Mouse (Mus musculus): ENCODE measurements around the gene Scn8a. TPM values are rescaled to one million over a fixed set of nuclear protein-coding genes. Genes with fewer than 3 reads are reported as not detected.

The Scn8a gene
- polyA plus RNA-seq, 1 experiment from 2014 or later, result 1.2 TPM

- 23% methylated on average over 6 of the region's 6 CpGs for WGBS
- H3K36me3 ChIP-seq (ENCODE audit: insufficient read depth, low read length), result no peaks in the 10 kb centered on the region
- H3K4me2 ChIP-seq (replicated peaks; ENCODE audit: low read depth, low read length), result no peak overlapping the region
- peak; percentile 55 for DNase-seq (ENCODE audit: low spot score)
- H3K9ac ChIP-seq (replicated peaks; ENCODE audit: low read depth), result no peak overlapping the region
- no peaks in the 10 kb centered on the region for H3K9me3 ChIP-seq (ENCODE audit: low read length)
- H3K27ac ChIP-seq (ENCODE audit: low read length), result no peak overlapping the region
- TF ChIP-seq CTCF (IDR thresholded peaks at IDR 0.05) (peak; percentile 79), EP300 (IDR thresholded peaks at IDR 0.05) (no peak)
- H3K27me3 ChIP-seq (replicated peaks; ENCODE audit: insufficient read depth, low read length), result peaks cover 54% of the 10 kb centered on the region
- ATAC-seq, result no peak
- peaks cover 8% of the 10 kb centered on the region; the same call in 1 of the 2 replicates for H3K4me1 ChIP-seq (ENCODE audit: insufficient read depth, low read depth, low read length)
- H3K4me3 ChIP-seq (ENCODE audit: low read depth, low read length), result no peak overlapping the region
Measured at GRCm38 (mm10) chr15:101042613-101043012, 173.0 kb downstream of the Scn8a start.

GRCm38 (mm10) chr15:101044531-101044930, 174.9 kb downstream of the Scn8a start:
- H3K27me3 ChIP-seq (replicated peaks; ENCODE audit: insufficient read depth, low read length), result peaks cover 61% of the 10 kb centered on the region

GRCm38 (mm10) chr15:101046039-101046526, 176.4 kb downstream of the Scn8a start:
- Histone ChIP-seq H3K9ac (replicated peaks; ENCODE audit: low read depth) (no peak overlapping the region), H3K36me3 (ENCODE audit: insufficient read depth, low read length) (no peaks in the 10 kb centered on the region), H3K27me3 (replicated peaks; ENCODE audit: insufficient read depth, low read length) (peaks cover 51% of the 10 kb centered on the region), H3K4me1 (ENCODE audit: insufficient read depth, low read depth, low read length) (peaks cover 8% of the 10 kb centered on the region; the same call in 1 of the 2 replicates), H3K4me2 (replicated peaks; ENCODE audit: low read depth, low read length) (peak overlapping the region; percentile 73), H3K27ac (ENCODE audit: low read length) (no peak overlapping the region), H3K4me3 (ENCODE audit: low read depth, low read length) (peak overlapping the region; percentile 32), H3K9me3 (ENCODE audit: low read length) (no peaks in the 10 kb centered on the region)
- DNase-seq (ENCODE audit: low spot score) (no peak), ATAC-seq (no peak; the same call in 1 of the 2 replicates)
- TF ChIP-seq EP300 (IDR thresholded peaks at IDR 0.05) (no peak), CTCF (IDR thresholded peaks at IDR 0.05) (no peak)
- WGBS, result 3% methylated on average over 43 of the region's 43 CpGs

More at GRCm38 (mm10) chr15:101044531-101044930, 174.9 kb downstream of the Scn8a start:
- no peak overlapping the region for H3K27ac ChIP-seq (ENCODE audit: low read length)
- H3K9me3 ChIP-seq (ENCODE audit: low read length), result no peaks in the 10 kb centered on the region
- no peak overlapping the region for H3K4me3 ChIP-seq (ENCODE audit: low read depth, low read length)
- H3K4me2 ChIP-seq (replicated peaks; ENCODE audit: low read depth, low read length), result no peak overlapping the region
- no peaks in the 10 kb centered on the region for H3K36me3 ChIP-seq (ENCODE audit: insufficient read depth, low read length)
- peaks cover 8% of the 10 kb centered on the region; the same call in 1 of the 2 replicates for H3K4me1 ChIP-seq (ENCODE audit: insufficient read depth, low read depth, low read length)
- no peak for TF ChIP-seq EP300 (IDR thresholded peaks at IDR 0.05)
- ATAC-seq, result no peak
- 34% methylated on average over 6 of the region's 6 CpGs for WGBS
- DNase-seq (ENCODE audit: low spot score), result no peak
- no peak overlapping the region for H3K9ac ChIP-seq (replicated peaks; ENCODE audit: low read depth)

GRCm38 (mm10) chr15:101046527-101047193, 177.0 kb downstream of the Scn8a start:
- peak overlapping the region; percentile 32 for H3K4me3 ChIP-seq (ENCODE audit: low read depth, low read length)
- TF ChIP-seq CTCF (IDR thresholded peaks at IDR 0.05), result peak; percentile 34; the same call in 1 of the 2 replicates
- TF ChIP-seq EP300 (IDR thresholded peaks at IDR 0.05), result no peak
- peak overlapping the region; percentile 73 for H3K4me2 ChIP-seq (replicated peaks; ENCODE audit: low read depth, low read length)
- 0 out of 2 replicates have a peak overlapping the region, but pooled peaks have one; percentile 19 for H3K9ac ChIP-seq (replicated peaks; ENCODE audit: low read depth)
- H3K9me3 ChIP-seq (ENCODE audit: low read length), result no peaks in the 10 kb centered on the region
- peak; percentile 52 for ATAC-seq
- DNase-seq (ENCODE audit: low spot score), result no peak
- peaks cover 49% of the 10 kb centered on the region for H3K27me3 ChIP-seq (replicated peaks; ENCODE audit: insufficient read depth, low read length)
- WGBS, result 2% methylated on average over 65 of the region's 77 CpGs
- H3K27ac ChIP-seq (ENCODE audit: low read length), result no peak overlapping the region
- no peaks in the 10 kb centered on the region for H3K36me3 ChIP-seq (ENCODE audit: insufficient read depth, low read length)
- H3K4me1 ChIP-seq (ENCODE audit: insufficient read depth, low read depth, low read length), result peaks cover 8% of the 10 kb centered on the region; the same call in 1 of the 2 replicates

DNA sequence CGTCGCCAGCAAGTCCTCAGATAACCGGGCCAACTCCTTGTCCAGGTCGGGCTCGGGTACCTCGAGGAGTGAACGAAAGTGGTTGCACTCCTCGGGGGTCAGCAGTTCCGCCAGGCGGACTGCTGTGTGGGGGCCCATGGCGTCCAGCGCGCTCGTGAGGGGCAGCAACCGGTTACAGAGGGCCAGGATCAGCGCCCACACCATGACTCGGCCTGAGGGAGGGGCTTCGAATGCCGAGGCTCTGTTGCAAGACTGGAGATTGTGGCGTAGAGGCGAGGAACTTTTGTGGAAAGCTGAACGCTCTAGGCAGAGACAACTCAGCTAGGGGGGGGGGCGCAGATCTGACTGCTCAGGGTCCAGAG, 177.5 kb downstream of the Scn8a start, which contains the start of gene Gm47841:
Gm47841 (minus strand) TSS at position 204 of the 362 bp plus-strand sequence.
- H3K9me3 ChIP-seq (ENCODE audit: low read length), result no peaks in the 10 kb centered on the region
- no peak within 1 kb of the TSS for H3K27ac ChIP-seq (ENCODE audit: low read length)
- H3K27me3 ChIP-seq (replicated peaks; ENCODE audit: insufficient read depth, low read length), result peaks cover 54% of the 10 kb centered on the region
- DNase-seq (ENCODE audit: low spot score), result peak; percentile 78
- H3K4me2 ChIP-seq (replicated peaks; ENCODE audit: low read depth, low read length), result peak within 1 kb of the TSS; percentile 73
- peaks cover 8% of the 10 kb centered on the region; the same call in 1 of the 2 replicates for H3K4me1 ChIP-seq (ENCODE audit: insufficient read depth, low read depth, low read length)
- WGBS, result under 1% methylated on average over 22 of the region's 23 CpGs
- no peak for TF ChIP-seq CTCF (IDR thresholded peaks at IDR 0.05)
- H3K36me3 ChIP-seq (ENCODE audit: insufficient read depth, low read length), result no peaks in the 10 kb centered on the region
- peak; percentile 39 for ATAC-seq
- peak within 1 kb of the TSS; percentile 32 for H3K4me3 ChIP-seq (ENCODE audit: low read depth, low read length)
- H3K9ac ChIP-seq (replicated peaks; ENCODE audit: low read depth), result 0 out of 2 replicates have a peak within 1 kb of the TSS, but pooled peaks have one; percentile 19

DNA sequence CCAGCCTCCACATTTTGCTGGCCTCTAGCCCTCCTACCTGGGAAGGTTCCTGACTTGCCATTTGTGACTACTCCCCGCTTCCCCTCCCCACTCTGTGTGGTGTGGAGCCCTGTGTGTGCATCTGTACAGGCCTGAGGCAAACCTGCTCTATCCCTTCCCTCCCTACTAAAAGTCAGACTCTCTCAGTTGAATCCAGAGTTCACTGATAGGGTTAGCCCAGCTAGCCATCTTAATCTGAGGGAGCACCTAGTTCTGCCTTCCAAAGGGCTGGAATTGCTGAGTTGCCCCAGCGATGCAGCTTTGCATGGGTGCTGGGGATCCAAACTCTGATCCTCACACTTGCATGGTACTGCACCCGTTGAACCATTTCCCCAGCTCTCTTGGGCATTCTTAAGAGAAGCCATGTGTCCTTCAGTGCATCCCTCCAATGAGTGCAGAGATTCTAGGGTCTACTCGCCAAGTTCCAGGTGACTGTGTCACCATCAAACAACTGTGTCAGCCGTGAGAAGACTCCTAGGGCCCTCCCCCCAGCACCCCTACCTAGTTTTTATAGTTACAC, 178.8 kb downstream of the Scn8a start:
- Histone ChIP-seq H3K4me3 (ENCODE audit: low read depth, low read length) (no peak overlapping the region), H3K4me1 (ENCODE audit: insufficient read depth, low read depth, low read length) (peaks cover 8% of the 10 kb centered on the region; the same call in 1 of the 2 replicates), H3K36me3 (ENCODE audit: insufficient read depth, low read length) (no peaks in the 10 kb centered on the region; the same call in 1 of the 2 replicates), H3K9ac (replicated peaks; ENCODE audit: low read depth) (no peak overlapping the region), H3K27me3 (replicated peaks; ENCODE audit: insufficient read depth, low read length) (peaks cover 61% of the 10 kb centered on the region), H3K4me2 (replicated peaks; ENCODE audit: low read depth, low read length) (no peak overlapping the region), H3K9me3 (ENCODE audit: low read length) (no peaks in the 10 kb centered on the region), H3K27ac (ENCODE audit: low read length) (no peak overlapping the region)
- no peak for DNase-seq (ENCODE audit: low spot score)
- no peak for ATAC-seq
- TF ChIP-seq EP300 (IDR thresholded peaks at IDR 0.05), result no peak
- TF ChIP-seq CTCF (IDR thresholded peaks at IDR 0.05), result no peak
- WGBS, result 55% methylated on average over 5 of the region's 5 CpGs

Data from lung, postnatal 0 days (tissue).